Mouse (Mus musculus) urinary bladder, postnatal 36 days (tissue): Measurements from ENCODE around the gene Elovl6.

Source experiments
- DNase-seq, 2 experiments: peaks; one replicate each; pipeline ENCODE4 v3.0.0; 2022; ENCODE audit warnings: low spot score in 2 of 2, mixed read lengths in 1 of 2

Elovl6 gene

DNA sequence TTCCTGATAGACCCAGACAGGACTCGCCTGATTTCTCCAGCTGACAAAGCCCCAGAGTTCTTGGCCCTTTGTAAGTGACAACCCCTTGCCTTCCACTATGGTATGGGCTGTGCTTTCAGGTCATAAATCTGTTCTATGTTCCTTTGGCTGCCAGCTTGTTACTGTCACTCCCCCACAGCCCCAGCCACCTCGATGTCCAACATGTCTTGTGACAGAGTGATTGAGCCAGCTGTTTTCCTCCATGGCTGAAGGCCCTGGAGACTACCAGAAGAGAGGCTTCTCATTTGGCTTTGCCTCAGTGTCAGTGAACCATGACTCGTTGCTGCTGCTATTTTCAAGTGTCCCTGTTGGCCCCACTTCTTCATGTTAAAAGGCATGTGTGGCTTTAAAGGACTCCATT is 113.3 kb downstream of the Elovl6 start:
- DNase-seq = no peak

GRCm38 (mm10) chr3:129646781-129647180 is 114.6 kb downstream of the Elovl6 start:
- no peak for DNase-seq

GRCm38 (mm10) chr3:129647312-129647711 is 115.2 kb downstream of the Elovl6 start:
- no peak for DNase-seq

GRCm38 (mm10) chr3:129648598-129648997 is 116.4 kb downstream of the Elovl6 start:
- DNase-seq = no peak

- DNase-seq = peak in 1 of 2 experiments; percentile 29
Measured at GRCm38 (mm10) chr3:129649586-129650292, 117.6 kb downstream of the Elovl6 start.

DNA sequence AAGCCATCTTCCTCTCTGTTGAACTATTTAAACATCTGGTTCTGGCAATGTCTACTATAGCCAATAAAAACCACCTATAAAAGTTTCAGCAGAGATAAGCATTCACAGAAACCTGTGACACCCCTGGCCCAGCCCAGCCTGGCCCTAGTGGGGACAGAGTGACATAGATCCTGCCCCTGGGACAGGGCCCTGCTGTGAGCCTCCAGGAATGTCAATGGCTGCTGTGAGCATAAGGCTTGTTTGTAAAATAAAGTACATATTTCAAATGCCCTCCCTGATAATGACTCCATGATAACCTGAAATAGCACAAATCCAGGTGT is 118.1 kb downstream of the Elovl6 start:
- no peak for DNase-seq

GRCm38 (mm10) chr3:129650931-129651330 is 118.8 kb downstream of the Elovl6 start:
- DNase-seq = no peak

GRCm38 (mm10) chr3:129651765-129652164 is 119.6 kb downstream of the Elovl6 start:
- DNase-seq = no peak

- DNase-seq = no peak
Measured at GRCm38 (mm10) chr3:129652476-129652875, 120.3 kb downstream of the Elovl6 start.

DNA sequence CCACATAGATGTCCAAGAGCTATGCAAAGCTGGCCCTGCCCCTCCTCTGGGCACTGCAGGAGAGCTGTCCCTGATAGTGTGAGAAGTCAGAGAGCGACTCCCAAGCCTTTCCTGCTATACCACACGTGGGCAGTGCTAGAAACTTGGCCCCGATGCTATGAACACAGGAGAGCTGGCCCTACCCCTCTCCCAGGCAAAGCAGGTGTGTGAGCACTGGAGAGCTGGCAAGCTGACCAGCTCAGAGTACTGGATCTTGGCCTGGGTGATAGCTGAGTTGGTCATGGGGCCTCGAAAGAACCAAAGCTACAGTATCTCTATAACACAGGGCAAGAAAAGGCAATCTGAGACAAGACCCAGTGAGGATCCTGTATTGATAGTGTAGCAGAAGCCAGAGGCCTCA is 124.4 kb downstream of the Elovl6 start:
- DNase-seq = no peak

DNA sequence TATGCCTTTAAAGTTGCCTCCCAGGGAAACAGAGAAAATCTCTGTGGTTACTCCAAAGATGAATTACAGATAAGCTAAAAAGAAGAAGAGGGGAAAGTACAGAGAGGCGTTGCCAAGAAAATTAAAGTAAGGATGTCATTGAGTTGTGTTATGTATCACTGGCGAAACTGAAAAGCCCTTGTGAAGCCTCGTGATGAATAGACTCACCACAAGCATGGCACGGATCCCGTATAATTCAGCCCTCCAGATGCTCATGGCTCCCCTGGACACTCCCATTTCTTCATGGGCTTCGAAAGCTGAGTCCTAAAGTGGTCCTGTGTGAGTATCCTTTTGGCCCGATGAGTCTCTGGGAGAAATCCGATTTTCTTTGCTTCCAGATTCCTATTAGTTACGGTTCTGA is 125.1 kb downstream of the Elovl6 start:
- no peak for DNase-seq

- DNase-seq = no peak
Measured at GRCm38 (mm10) chr3:129657775-129658174, 125.6 kb downstream of the Elovl6 start.

- no peak for DNase-seq
Measured at GRCm38 (mm10) chr3:129658776-129659175, 126.6 kb downstream of the Elovl6 start.

GRCm38 (mm10) chr3:129663906-129664305 is 131.8 kb downstream of the Elovl6 start:
- DNase-seq = no peak

DNA sequence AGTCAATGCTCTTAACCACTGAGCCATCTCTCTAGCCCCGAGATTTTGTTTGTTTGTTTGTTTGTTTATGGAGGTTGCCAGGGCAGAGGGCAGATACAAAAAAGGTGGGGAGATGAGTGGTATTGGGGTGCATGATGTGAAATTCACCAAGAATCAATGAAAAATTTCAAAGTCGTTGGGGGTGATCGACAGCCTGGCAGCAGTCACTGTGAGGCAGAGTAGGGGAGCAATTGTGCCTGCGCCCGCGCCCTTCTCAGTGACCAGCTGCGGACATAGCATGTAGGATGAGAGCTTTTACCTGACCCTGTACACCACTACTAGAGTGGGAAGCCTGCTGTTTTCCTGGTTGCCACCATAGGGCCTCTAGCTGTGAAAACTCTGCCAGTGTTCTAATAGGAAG is 143.8 kb downstream of the Elovl6 start:
- no peak for DNase-seq

DNA sequence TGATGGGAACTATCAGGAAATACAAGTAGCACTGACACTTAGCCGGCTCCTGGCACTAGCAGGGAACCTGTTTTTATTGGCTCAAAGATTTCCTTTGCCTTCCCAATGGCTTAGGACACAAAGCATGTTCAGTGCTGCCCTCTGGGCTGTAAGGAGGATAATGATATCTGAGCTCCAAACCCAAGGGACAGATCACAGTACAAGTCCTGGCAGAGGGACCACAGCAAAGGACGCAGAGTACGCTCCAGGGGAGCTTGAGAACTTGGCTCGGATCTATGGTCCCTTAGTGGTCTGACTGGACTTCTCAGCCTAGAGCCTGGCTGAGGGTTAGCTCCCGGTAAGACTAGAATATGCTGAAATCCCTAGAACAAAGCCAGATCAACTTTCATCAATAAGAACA is 148.1 kb downstream of the Elovl6 start:
- peak in 1 of 2 experiments; percentile 34 for DNase-seq

DNA sequence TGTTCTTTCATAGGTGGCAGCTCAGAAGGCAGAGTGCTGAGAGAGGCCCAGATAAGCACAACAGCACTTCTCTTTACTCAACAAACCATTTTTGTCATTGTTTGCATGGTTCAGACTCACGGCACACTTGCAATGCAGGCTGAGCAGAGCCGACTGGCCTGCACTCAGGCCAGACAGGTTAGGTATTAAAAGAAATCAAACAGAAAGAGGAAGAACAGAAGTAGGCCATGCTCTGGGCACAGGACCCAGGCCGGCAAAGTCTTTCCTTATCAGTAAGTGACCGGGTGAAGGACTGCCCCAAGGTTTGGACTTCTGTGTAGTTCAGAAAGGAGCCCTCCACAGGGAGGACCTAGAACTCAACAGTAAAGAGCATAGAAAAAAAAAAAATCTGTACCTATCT is 149.7 kb downstream of the Elovl6 start:
- DNase-seq = no peak

DNA sequence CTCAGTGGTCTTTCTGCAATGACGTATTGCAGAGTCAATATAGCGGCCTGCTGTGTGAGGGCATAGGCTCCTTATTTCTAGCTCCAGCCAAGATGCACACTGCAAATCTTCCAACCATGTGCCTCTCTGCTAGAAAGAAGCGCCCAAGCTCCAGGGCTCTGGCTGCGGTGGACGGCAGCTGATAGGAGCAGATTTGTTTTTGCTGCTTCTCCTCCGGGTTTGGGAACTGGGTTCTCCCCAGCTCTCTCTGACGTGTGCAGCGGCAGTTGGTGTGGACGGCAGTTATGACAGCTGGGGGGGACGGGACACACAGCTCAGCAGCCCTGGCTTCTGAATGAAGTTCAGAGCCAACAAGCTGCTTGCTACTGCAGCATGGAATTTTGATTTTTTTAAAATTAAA is 150.2 kb downstream of the Elovl6 start:
- DNase-seq = no peak

DNA sequence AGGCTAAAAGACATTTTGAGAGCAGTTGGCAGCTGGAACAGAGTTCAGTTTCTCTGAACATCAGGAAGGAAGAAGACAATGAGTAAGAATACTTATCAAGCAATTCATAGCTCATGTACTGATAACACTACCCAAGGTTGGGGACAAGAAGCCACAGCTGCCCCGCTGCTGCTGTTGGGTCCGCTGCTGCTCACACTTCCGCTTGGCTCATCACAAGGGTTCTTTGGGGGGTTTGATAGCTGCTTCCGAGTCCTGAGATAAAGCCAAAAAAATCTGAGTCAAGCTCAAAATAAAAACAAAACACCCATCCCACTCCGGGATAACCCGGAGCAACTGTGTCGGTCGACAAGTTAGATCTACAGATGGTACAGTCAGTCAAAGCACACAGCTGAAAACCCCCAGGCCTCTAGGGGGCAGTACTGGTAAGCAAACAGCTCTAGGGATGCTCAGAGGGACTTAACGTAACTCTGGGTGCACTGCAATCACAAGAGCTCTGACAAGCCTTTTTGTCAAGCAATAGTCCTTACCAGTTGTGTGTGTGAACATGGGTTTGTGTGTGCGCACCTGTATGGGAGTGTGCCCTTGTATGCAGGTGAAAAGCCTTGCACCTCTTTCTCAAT is 151.0 kb downstream of the Elovl6 start:
- no peak for DNase-seq

DNA sequence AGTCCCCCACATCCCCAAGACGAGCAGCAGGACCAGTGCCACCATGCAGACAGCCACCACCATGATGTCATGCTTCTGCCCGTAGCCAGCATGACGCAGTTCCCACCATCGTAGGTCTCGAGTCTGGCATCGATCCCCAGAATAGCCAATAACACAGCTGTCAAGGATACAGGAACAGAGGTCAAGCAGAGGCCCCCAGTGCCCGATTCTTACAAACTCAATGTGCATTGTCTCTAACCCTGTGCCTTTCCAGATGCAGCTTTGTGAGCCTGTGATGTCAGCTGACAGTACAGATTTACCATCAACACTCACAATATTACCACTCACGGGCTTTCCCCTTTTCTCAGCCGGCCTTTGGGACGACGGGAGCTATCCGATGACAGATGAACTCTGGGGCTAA is 154.0 kb downstream of the Elovl6 start:
- DNase-seq = no peak

GRCm38 (mm10) chr3:129686698-129687333 is 154.7 kb downstream of the Elovl6 start:
- peak; percentile 30 to 36 for DNase-seq

DNA sequence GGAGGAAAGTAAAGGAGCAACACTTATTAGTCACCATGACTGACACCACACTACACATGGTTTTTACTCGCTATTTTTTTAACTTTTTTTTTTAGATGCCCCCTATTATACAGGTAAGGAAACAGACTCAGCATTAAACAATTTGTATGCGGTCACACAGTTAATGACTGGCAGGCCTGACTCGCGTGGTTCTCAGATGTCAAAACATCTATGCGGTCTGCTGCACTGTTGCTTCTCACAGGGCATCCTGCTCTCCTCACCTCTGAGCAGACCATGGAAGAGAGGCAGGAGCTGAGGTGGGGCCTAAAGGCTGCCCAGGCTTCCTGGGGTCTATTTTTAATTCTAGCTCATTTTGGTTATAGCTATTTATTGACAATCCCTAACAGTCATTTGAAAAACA is 155.3 kb downstream of the Elovl6 start:
- DNase-seq = no peak
